ENCODE assay signal across 22 mouse cellular contexts in genomic region chr3:34626521-34626920, GRCm38 (mm10). TPM values are rescaled to one million over a fixed set of nuclear protein-coding genes. Genes with fewer than 3 reads are reported as not detected.
"Had no signal": no experiment of that assay in that cellular context is flagged by ENCODE, and none has a peak within 500 bp of the region (broad histone marks: within the 10 kb centered on the region; RNA-seq: fewer than 3 reads in every experiment).

No protein-coding gene starts in this region.

- H3K27ac ChIP-seq: liver, embryonic 13.5 days; macrophage; midbrain, embryonic 12.5 days; neural tube, embryonic 13.5 days; stomach, embryonic 15.5 days had no signal

- DNase-seq: kidney, adult 18-20 months; kidney, adult 9 months; kidney, postnatal 14 days; kidney, postnatal 4 days; liver, embryonic 13.5 days; lung, adult 2 months; retina, postnatal 1 day; right cerebral cortex, postnatal 25 days; spleen, adult 18-20 months; thymus, postnatal 25 days had no signal

- H3K36me3 ChIP-seq: liver, embryonic 13.5 days; neural tube, embryonic 13.5 days; stomach, embryonic 15.5 days had no signal

- H3K4me2 ChIP-seq: liver, embryonic 13.5 days; midbrain, embryonic 12.5 days; neural tube, embryonic 13.5 days; stomach, embryonic 15.5 days had no signal

- H3K9me3 ChIP-seq: liver, embryonic 13.5 days; midbrain, embryonic 12.5 days; neural tube, embryonic 13.5 days; stomach, embryonic 15.5 days had no signal

- ATAC-seq: midbrain, embryonic 16.5 days had no signal

- H3K27me3 ChIP-seq: liver, embryonic 13.5 days; neural tube, embryonic 13.5 days; stomach, embryonic 15.5 days had no signal

- H3K4me3 ChIP-seq: liver, embryonic 13.5 days; midbrain, embryonic 12.5 days; myocyte; neural tube, embryonic 13.5 days; stomach, embryonic 15.5 days had no signal

- H3K4me1 ChIP-seq: liver, embryonic 13.5 days; neural tube, embryonic 13.5 days; stomach, embryonic 15.5 days had no signal

- H3K9ac ChIP-seq: liver, embryonic 13.5 days; midbrain, embryonic 12.5 days; neural tube, embryonic 13.5 days; stomach, embryonic 15.5 days had no signal

RNA-seq across cellular contexts. Expression of gene Sox2, which starts 23.7 kb away (rescaled TPM):
- total RNA-seq: liver, adult 2 months; megakaryocyte, adult 5-6 weeks; monocyte, adult 5-6 weeks; neutrophil, adult 5-6 weeks had no signal
- polyA plus RNA-seq: kidney, embryonic 16.5 days; liver, adult 2 months; liver, embryonic 13.5 days; liver, embryonic 16.5 days; macrophage; myocyte had no signal
